Mouse (Mus musculus): ENCODE measurements around the gene Cxcl10.

DNA sequence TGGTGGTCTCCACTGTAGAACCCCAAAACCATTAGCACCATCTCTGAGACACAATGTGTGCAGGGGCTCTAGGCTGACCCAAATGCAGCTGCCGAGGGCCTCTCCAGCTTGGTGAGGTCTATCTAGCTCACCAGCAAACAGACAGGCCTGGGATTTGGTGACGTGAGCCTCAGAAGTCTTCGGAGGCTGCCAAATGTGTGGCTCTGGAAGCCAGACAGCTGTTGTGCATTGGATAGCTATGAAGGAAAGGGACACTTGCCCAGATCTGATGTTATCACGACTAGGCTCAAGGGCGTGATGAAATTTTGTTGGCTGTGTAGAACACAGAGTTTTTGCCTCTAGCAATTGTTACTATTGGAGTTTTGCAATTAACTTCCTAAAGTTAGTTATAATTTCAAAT, 25.4 kb downstream of the Cxcl10 start:
- TF ChIP-seq USF1 (IDR thresholded peaks at IDR 0.05; ENCODE audit: low read depth) (no peak), MYOD1 (IDR thresholded peaks at IDR 0.05; ENCODE audit: control insufficient read depth in 1 of 3, insufficient read length in 2 of 3, low read depth in 2 of 3) (peak; percentile 14 to 89 (median 80)), CEBPB (IDR thresholded peaks at IDR 0.05; ENCODE audit: insufficient read depth, poor library complexity, severe bottlenecking) (peak; percentile 69; the same call in 1 of the 2 replicates), POLR2A (IDR thresholded peaks at IDR 0.05; ENCODE audit: insufficient read length, low read depth) (no peak), POLR2AphosphoS2 (IDR thresholded peaks at IDR 0.05; ENCODE audit: insufficient read length, low read depth) (no peak), TCF12 (IDR thresholded peaks at IDR 0.05; ENCODE audit: insufficient read depth, poor library complexity, severe bottlenecking) (peak; percentile 58), MAX (IDR thresholded peaks at IDR 0.05; ENCODE audit: low read depth) (no peak), SRF (IDR thresholded peaks at IDR 0.05; ENCODE audit: control insufficient read depth, insufficient read length, low read depth) (no peak)

Data from myocyte (in vitro differentiated cells).